Mouse (Mus musculus) C2C12 (cell line): ENCODE measurements around the gene Mrtfb. TPM values are rescaled to one million over a fixed set of nuclear protein-coding genes. Genes with fewer than 3 reads are reported as not detected.

Experiments
- H3K27me3 ChIP-seq: one replicate; pipeline ENCODE4 v1.6.1; 2011; ENCODE audit not compliant: control insufficient read depth, insufficient read depth, insufficient read length
- H3K36me3 ChIP-seq: one replicate; pipeline ENCODE4 v1.6.1; 2011; ENCODE audit not compliant: control insufficient read depth, insufficient read depth
- H3K4me3 ChIP-seq: one replicate; pipeline ENCODE4 v1.5.1; 2011; ENCODE audit warnings: mild to moderate bottlenecking, control low read depth; ENCODE audit not compliant: poor library complexity, insufficient read depth, severe bottlenecking
- H3K79me2 ChIP-seq: one replicate; pipeline ENCODE4 v1.6.1; 2011; ENCODE audit not compliant: control insufficient read depth, insufficient read depth
- H3K79me3 ChIP-seq: one replicate; pipeline ENCODE4 v1.6.1; 2011; ENCODE audit warnings: low read depth, control low read depth
- H3ac ChIP-seq: one replicate; pipeline ENCODE3; 2011; ENCODE audit warnings: low read depth; ENCODE audit not compliant: control insufficient read depth, insufficient read length
- CEBPB ChIP-seq: IDR thresholded peaks from one replicate; pipeline ENCODE4 v1.6.1; 2011; ENCODE audit warnings: low read depth, mild to moderate bottlenecking, control low read depth, moderate library complexity
- CTCF ChIP-seq: IDR thresholded peaks from one replicate; pipeline ENCODE4 v1.5.1; 2011; ENCODE audit not compliant: control insufficient read depth, insufficient read depth, insufficient read length
- FOSL1 ChIP-seq: IDR thresholded peaks from one replicate; pipeline ENCODE4 v1.8.0; 2011; ENCODE audit warnings: mild to moderate bottlenecking, low read length; ENCODE audit not compliant: poor library complexity, insufficient read depth, severe bottlenecking
- MAX ChIP-seq: IDR thresholded peaks from one replicate; pipeline ENCODE4 v1.6.1; 2011; ENCODE audit warnings: mild to moderate bottlenecking, control low read depth
- MYOD1 ChIP-seq: IDR thresholded peaks from one replicate; pipeline ENCODE4 v1.6.1; 2011; ENCODE audit warnings: low read depth; ENCODE audit not compliant: control insufficient read depth, insufficient read length
- MYOG ChIP-seq: IDR thresholded peaks from one replicate; pipeline ENCODE4 v1.6.1; 2011; ENCODE audit not compliant: control insufficient read depth, insufficient read length; ENCODE audit errors: extremely low read depth
- USF1 ChIP-seq: IDR thresholded peaks from one replicate; pipeline ENCODE4 v1.6.1; 2011; ENCODE audit warnings: low read depth, mild to moderate bottlenecking, control low read depth, moderate library complexity
- polyA plus RNA-seq: library from polyadenylated mRNA; unstranded; fragments of >200 nt; fragmentation: generic; extraction: Trizol; gene quantifications from one replicate; pipeline ENCODE4 v1.2.1, GENCODE M21; 2012; ENCODE audit warnings: missing spikeins

Gene Mrtfb
- polyA plus RNA-seq, 1 experiment, result 6.6 TPM

DNA sequence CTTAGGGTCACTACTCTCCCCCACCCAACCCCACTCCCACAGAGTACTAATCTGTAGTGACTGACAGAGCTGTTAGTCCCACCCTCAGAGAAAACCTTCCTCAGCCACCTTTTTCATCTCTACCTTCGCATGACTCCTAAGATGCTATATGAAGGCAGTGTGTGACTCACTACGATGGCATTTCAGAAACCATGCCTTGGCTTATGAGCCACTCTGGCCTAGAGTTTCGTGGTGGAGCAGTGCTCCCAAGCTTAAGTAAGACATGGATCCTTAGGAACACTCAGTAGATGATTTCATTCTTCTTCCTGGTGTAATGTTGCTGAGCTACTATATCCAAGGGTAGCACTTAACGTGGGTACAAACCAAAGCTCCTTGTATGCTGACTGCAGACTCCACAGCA, 94.4 kb downstream of the Mrtfb start:
- H3K4me3 ChIP-seq, result no peak overlapping the region
- no peaks in the 10 kb centered on the region for H3K79me3 ChIP-seq

GRCm38 (mm10) chr16:13351268-13351667, 95.0 kb downstream of the Mrtfb start:
- Histone ChIP-seq H3K4me3 (no peak overlapping the region), H3ac (no peak overlapping the region), H3K79me2 (no peaks in the 10 kb centered on the region), H3K79me3 (no peaks in the 10 kb centered on the region), H3K36me3 (no peaks in the 10 kb centered on the region), H3K27me3 (no peaks in the 10 kb centered on the region)
- TF ChIP-seq MAX (no peak), FOSL1 (no peak)

More for the DNA sequence above, 94.4 kb downstream of the Mrtfb start:
- no peaks in the 10 kb centered on the region for H3K79me2 ChIP-seq
- no peak overlapping the region for H3ac ChIP-seq
- H3K36me3 ChIP-seq, result no peaks in the 10 kb centered on the region
- no peaks in the 10 kb centered on the region for H3K27me3 ChIP-seq
- TF ChIP-seq FOSL1, result no peak
- no peak for TF ChIP-seq MAX
- no peak for TF ChIP-seq CEBPB
- TF ChIP-seq USF1, result no peak

- Histone ChIP-seq H3ac (no peak overlapping the region), H3K79me3 (no peaks in the 10 kb centered on the region), H3K27me3 (no peaks in the 10 kb centered on the region), H3K36me3 (no peaks in the 10 kb centered on the region), H3K79me2 (no peaks in the 10 kb centered on the region), H3K4me3 (no peak overlapping the region)
- TF ChIP-seq USF1 (no peak), CEBPB (no peak)
Observed at GRCm38 (mm10) chr16:13353927-13354326, 97.6 kb downstream of the Mrtfb start.

DNA sequence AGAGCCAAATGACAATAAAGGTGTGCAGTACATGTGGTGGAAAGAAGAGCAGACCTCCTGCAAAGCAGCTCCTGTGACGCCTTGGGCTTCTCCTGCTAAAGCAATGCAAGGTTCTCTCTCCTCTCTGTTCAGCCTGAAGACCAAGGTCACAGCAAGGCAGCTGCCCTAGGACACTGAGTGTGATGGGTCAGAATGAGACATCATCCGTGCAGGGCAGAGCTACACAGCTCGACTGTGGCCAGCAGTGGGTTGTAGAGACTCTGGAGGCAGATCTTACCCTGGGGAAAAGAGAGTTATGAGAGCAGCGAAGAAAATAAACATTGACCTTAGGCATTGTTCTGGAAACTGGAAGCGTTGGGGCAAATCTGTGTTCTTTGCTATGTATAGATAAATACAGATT, 98.2 kb downstream of the Mrtfb start:
- no peak for TF ChIP-seq MYOG
- no peak for TF ChIP-seq CEBPB
- Histone ChIP-seq H3K79me2 (no peaks in the 10 kb centered on the region), H3ac (no peak overlapping the region), H3K4me3 (no peak overlapping the region), H3K27me3 (no peaks in the 10 kb centered on the region), H3K36me3 (no peaks in the 10 kb centered on the region), H3K79me3 (no peaks in the 10 kb centered on the region)

DNA sequence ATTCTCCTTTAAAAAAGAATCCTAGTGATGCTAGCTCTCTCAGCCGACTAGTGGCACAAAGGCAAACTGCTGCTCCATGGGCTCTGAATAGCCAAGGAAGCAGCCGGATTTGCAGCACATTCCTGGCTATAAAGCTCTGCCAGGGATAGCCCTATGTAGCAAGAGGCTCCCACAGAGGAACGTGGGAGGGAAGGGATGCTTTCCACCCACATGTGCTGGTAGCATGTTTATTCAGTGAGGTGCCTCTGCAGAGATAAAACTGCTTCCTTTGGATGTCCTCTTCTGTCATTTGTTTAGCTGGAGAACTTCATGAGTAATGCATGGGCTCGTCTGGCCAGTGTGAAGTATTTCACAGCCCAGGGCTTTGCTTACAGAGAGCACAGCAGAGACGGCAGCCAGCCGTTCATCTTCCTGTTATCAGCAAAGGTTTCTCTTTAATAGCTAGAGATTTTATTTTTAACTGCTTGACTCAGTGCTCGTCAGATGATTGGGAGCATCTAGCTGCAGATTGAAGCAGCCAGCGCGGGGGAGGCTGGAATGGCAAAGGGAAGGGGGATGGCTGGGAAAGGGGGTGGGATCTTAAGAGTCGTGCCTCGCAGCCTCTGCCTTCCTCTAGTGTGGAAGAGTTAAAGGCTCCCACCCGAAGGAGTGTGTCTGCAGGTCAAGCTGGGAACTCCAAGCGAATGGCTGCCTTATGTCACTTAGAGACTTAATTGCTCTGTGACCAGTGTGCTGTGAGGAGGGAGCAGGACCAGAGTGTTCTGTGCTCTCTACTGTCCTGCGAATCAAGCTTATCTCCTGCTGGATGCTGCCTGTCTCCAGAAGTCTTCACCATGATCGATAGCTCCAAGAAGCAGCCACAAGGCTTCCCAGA, 101.8 kb downstream of the Mrtfb start:
- Histone ChIP-seq H3K4me3 (no peak overlapping the region), H3K36me3 (no peaks in the 10 kb centered on the region), H3K79me2 (no peaks in the 10 kb centered on the region), H3ac (no peak overlapping the region), H3K79me3 (no peaks in the 10 kb centered on the region), H3K27me3 (no peaks in the 10 kb centered on the region)
- TF ChIP-seq CEBPB (no peak), CTCF (peak; percentile 29), MAX (no peak), MYOG (no peak)

DNA sequence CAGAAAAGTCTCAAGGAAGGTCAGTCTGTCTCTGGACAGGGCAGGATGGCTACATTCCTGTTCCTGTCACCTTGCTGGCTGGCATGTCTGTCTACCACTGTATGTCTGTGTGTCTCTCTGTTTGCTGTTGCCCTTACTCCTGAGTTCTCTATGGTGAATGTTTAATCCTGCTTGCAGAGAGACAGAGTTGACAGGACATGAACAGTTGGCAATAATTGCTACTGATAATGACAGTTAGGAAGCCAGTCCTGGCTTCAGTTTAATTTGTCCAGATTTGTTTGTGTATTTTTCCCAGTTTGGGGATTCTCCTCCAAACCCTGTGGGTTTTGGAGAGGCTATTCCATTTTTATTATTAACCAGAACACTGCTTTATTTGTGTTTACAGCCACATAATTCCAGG, 102.5 kb downstream of the Mrtfb start:
- H3K4me3 ChIP-seq, result no peak overlapping the region
- H3K27me3 ChIP-seq, result no peaks in the 10 kb centered on the region
- H3ac ChIP-seq, result no peak overlapping the region
- no peaks in the 10 kb centered on the region for H3K79me3 ChIP-seq
- H3K36me3 ChIP-seq, result no peaks in the 10 kb centered on the region
- TF ChIP-seq MYOG (no peak), MAX (no peak), MYOD1 (no peak), CTCF (no peak), CEBPB (no peak), USF1 (no peak), FOSL1 (no peak)
- no peaks in the 10 kb centered on the region for H3K79me2 ChIP-seq

DNA sequence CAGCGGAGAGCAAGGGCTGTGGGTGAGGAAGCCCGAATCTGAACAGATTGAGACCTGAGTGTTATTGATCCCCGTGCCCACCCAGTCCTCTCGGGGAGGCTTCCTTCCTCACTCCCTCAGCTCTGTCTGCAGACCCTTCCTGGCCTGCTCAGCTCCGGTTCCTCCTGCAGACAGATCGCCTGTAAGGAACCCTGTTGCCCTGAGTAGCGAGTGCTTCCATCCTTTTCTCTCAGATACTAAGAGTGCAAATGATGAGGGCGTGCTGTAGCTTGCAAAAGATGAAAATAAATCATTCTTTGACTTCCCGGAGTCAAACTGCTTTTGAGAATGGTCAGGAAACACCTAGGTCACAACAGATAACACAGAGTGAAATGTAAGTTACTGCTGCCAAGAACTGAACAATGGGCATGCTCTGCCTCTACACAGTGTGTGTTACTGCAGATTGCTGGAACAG, 103.2 kb downstream of the Mrtfb start:
- TF ChIP-seq CTCF (no peak), CEBPB (no peak), MYOD1 (no peak), USF1 (no peak), MYOG (no peak)
- no peaks in the 10 kb centered on the region for H3K36me3 ChIP-seq
- H3ac ChIP-seq, result no peak overlapping the region
- H3K27me3 ChIP-seq, result no peaks in the 10 kb centered on the region
- H3K79me3 ChIP-seq, result no peaks in the 10 kb centered on the region
- H3K79me2 ChIP-seq, result no peaks in the 10 kb centered on the region
- no peak overlapping the region for H3K4me3 ChIP-seq
